Comparison of ENCODE assay signal across 9 mouse cellular contexts in the genomic region with DNA sequence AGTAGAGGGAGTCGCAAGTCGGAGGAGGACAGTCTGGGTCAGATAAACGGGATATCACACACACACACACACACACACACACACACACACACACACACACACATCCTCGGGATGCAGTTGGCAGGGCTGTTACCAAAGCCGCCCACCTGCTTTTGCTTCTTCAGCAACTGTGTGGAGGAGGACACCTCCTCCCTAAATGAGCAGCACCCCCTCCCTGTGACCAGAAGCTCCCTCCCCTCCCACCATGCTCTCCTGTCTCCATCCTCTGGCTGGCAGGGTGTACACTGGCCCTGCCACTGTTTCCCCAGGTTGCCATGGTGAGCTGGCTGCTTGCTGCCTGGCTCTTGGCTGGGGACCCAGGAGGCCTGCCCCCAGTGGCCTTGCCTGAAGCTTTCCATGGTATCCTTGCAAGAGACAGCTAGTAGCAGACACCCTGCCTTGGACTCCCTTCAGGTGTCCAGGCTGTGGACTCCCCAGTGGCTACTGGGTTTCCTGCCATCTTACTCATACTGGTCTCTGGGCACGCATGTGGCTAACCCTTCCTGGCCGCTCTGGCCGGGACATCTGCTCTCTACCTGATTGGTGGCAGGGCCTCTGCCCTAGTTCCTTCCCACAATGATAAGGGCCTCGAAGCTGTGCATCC. TPM values are rescaled to one million over a fixed set of nuclear protein-coding genes. Genes with fewer than 3 reads are reported as not detected.
DNase-seq lines count a peak whose midpoint lies in the region; ATAC-seq and TF ChIP-seq lines count a peak whose summit lies in the region.
"Had no signal": no experiment of that assay in that cellular context is flagged by ENCODE, and none has a peak within 500 bp of the region (broad histone marks: within the 10 kb centered on the region; RNA-seq: fewer than 3 reads in every experiment).

No protein-coding gene starts in this region.

- peak overlapping the region; percentile 35; the same call in 1 of the 2 replicates for H3K27ac ChIP-seq in forebrain, postnatal 0 days (ENCODE audit: low read depth, low read length)
- H3K27ac ChIP-seq in hindbrain, embryonic 10.5 days, result peak overlapping the region; percentile 93
- peak overlapping the region; percentile 57 for H3K27ac ChIP-seq in midbrain, embryonic 13.5 days
- H3K27ac ChIP-seq in stomach, embryonic 15.5 days, result peak overlapping the region; percentile 49

- H3K9me3 ChIP-seq in forebrain, postnatal 0 days (ENCODE audit: low read length), result no peaks in the 10 kb centered on the region
- H3K9me3 ChIP-seq in hindbrain, embryonic 10.5 days, result no peaks in the 10 kb centered on the region
- H3K9me3 ChIP-seq in midbrain, embryonic 13.5 days, result no peaks in the 10 kb centered on the region
- H3K9me3 ChIP-seq in stomach, embryonic 15.5 days, result no peaks in the 10 kb centered on the region

- intact Hi-C loops in left cerebral cortex, postnatal 14 days (cut with DNase I), result no loop called here

- 30% methylated on average over 7 of the region's 9 CpGs for WGBS in forebrain, postnatal 0 days
- 29% methylated on average over 9 of the region's 9 CpGs for WGBS in hindbrain, embryonic 10.5 days
- WGBS in midbrain, embryonic 13.5 days, result 34% methylated on average over 9 of the region's 9 CpGs
- WGBS in stomach, embryonic 15.5 days, result 35% methylated on average over 9 of the region's 9 CpGs

- H3K9ac ChIP-seq in forebrain, postnatal 0 days, result no peak overlapping the region
- peak overlapping the region; percentile 43 for H3K9ac ChIP-seq in midbrain, embryonic 13.5 days (replicated peaks)
- H3K9ac ChIP-seq in stomach, embryonic 15.5 days, result no peak overlapping the region

- H3K4me3 ChIP-seq in forebrain, postnatal 0 days (ENCODE audit: low read depth, low read length), result no peak overlapping the region
- peak overlapping the region; percentile 83 for H3K4me3 ChIP-seq in hindbrain, embryonic 10.5 days
- H3K4me3 ChIP-seq in midbrain, embryonic 13.5 days (replicated peaks), result no peak overlapping the region
- no peak overlapping the region for H3K4me3 ChIP-seq in stomach, embryonic 15.5 days (replicated peaks)

- H3K4me1 ChIP-seq in forebrain, postnatal 0 days (ENCODE audit: insufficient read depth), result peaks cover 69% of the 10 kb centered on the region
- H3K4me1 ChIP-seq in hindbrain, embryonic 10.5 days (replicated peaks), result peaks cover 100% of the 10 kb centered on the region
- peaks cover 100% of the 10 kb centered on the region for H3K4me1 ChIP-seq in midbrain, embryonic 13.5 days (replicated peaks)
- H3K4me1 ChIP-seq in stomach, embryonic 15.5 days, result peaks cover 99% of the 10 kb centered on the region

- H3K27me3 ChIP-seq in forebrain, postnatal 0 days (ENCODE audit: insufficient read depth, low read length), result no peaks in the 10 kb centered on the region
- peaks cover 22% of the 10 kb centered on the region for H3K27me3 ChIP-seq in hindbrain, embryonic 10.5 days (ENCODE audit: insufficient read depth, poor library complexity, severe bottlenecking)
- peaks cover 13% of the 10 kb centered on the region for H3K27me3 ChIP-seq in midbrain, embryonic 13.5 days
- H3K27me3 ChIP-seq in stomach, embryonic 15.5 days (replicated peaks), result no peaks in the 10 kb centered on the region

- peak; percentile 85 to 93 for DNase-seq in adrenal gland, adult (ENCODE audit: inconsistent age in 2 of 2, low spot score in 1 of 2)
- no peak for DNase-seq in adrenal gland, postnatal 4 days (ENCODE audit: low spot score in 2 of 2)
- peak; percentile 74 for DNase-seq in cerebellum, adult 11 months
- peak; percentile 79 for DNase-seq in forebrain, postnatal 0 days
- DNase-seq in hindbrain, embryonic 10.5 days (ENCODE audit: low spot score), result peak; percentile 79
- DNase-seq in left cerebral cortex, postnatal 14 days (ENCODE audit: low spot score in 2 of 2), result peak; percentile 69 to 86

- no peaks in the 10 kb centered on the region; the same call in 1 of the 2 replicates for H3K36me3 ChIP-seq in forebrain, postnatal 0 days (ENCODE audit: insufficient read depth)
- peaks cover 36% of the 10 kb centered on the region for H3K36me3 ChIP-seq in hindbrain, embryonic 10.5 days
- H3K36me3 ChIP-seq in midbrain, embryonic 13.5 days, result no peaks in the 10 kb centered on the region
- peaks cover 30% of the 10 kb centered on the region for H3K36me3 ChIP-seq in stomach, embryonic 15.5 days

- TF ChIP-seq CTCF in forebrain, postnatal 0 days (IDR thresholded peaks at IDR 0.05; ENCODE audit: low read depth), result peak; percentile 55

- peak overlapping the region; percentile 15; the same call in 1 of the 2 replicates for H3K4me2 ChIP-seq in forebrain, postnatal 0 days (ENCODE audit: low read depth)
- 0 out of 2 replicates have a peak overlapping the region, but pooled peaks have one; percentile 25 for H3K4me2 ChIP-seq in midbrain, embryonic 13.5 days (replicated peaks)
- H3K4me2 ChIP-seq in stomach, embryonic 15.5 days, result peak overlapping the region; percentile 99

- peak; percentile 47 for ATAC-seq in forebrain, postnatal 0 days
- peak; percentile 31; the same call in 1 of the 2 replicates for ATAC-seq in midbrain, embryonic 13.5 days
- ATAC-seq in stomach, embryonic 15.5 days (ENCODE audit: insufficient read depth, low FRiP score, low read depth), result no peak

RNA-seq across cellular contexts. Expression of a gene that starts 16.2 kb away (rescaled TPM):
- 1 to 10 TPM in 1 of 2 experiments, under 1 TPM in 1; 0.50 to 1.0 TPM for total RNA-seq in adrenal gland, postnatal 4 days (2021)
- total RNA-seq in forebrain, postnatal 0 days (2014; rRNA removed), result 1.2 and 1.4 TPM in 2 replicates
- 2.0 and 2.7 TPM in 2 replicates for polyA plus RNA-seq in forebrain, postnatal 0 days (2015; fragmentation: Nextera tagmentation; extraction: Ambion mirVana)
- 0.44 TPM in 1 of 2 replicates, not detected in the other for polyA plus RNA-seq in hindbrain, embryonic 10.5 days (2016; fragmentation: Nextera tagmentation; extraction: Ambion mirVana)
- 1 to 10 TPM; 2.8 to 3.1 TPM for total RNA-seq in left cerebral cortex, postnatal 14 days (2021)
- 0.58 and 0.99 TPM in 2 replicates for polyA plus RNA-seq in midbrain, embryonic 13.5 days (2015; fragmentation: Nextera tagmentation; extraction: Ambion mirVana)
- 0.42 and 0.43 TPM in 2 replicates for polyA plus RNA-seq in stomach, embryonic 15.5 days (2015; fragmentation: Nextera tagmentation; extraction: Ambion mirVana)
- polyA plus RNA-seq: C2C12 had no signal

RNA-seq across cellular contexts. Expression of a gene that starts 39.0 kb away (rescaled TPM):
- 10 to 100 TPM; 46.4 to 50.6 TPM for total RNA-seq in adrenal gland, postnatal 4 days (2021)
- 11.6 and 15.2 TPM in 2 replicates for total RNA-seq in forebrain, postnatal 0 days (2014; rRNA removed)
- 9.5 and 10.7 TPM in 2 replicates for polyA plus RNA-seq in forebrain, postnatal 0 days (2015; fragmentation: Nextera tagmentation; extraction: Ambion mirVana)
- 28.4 and 53.7 TPM in 2 replicates for polyA plus RNA-seq in hindbrain, embryonic 10.5 days (2016; fragmentation: Nextera tagmentation; extraction: Ambion mirVana)
- 10 to 100 TPM; 14.6 to 15.1 TPM for total RNA-seq in left cerebral cortex, postnatal 14 days (2021)
- polyA plus RNA-seq in midbrain, embryonic 13.5 days (2015; fragmentation: Nextera tagmentation; extraction: Ambion mirVana), result 7.5 and 9.1 TPM in 2 replicates
- polyA plus RNA-seq in stomach, embryonic 15.5 days (2015; fragmentation: Nextera tagmentation; extraction: Ambion mirVana), result 34.0 and 41.0 TPM in 2 replicates

RNA-seq across cellular contexts. Expression of a gene that starts 57.4 kb away (rescaled TPM):
- 100 to 1,000 TPM in 1 of 2 experiments, 10 to 100 TPM in 1; 97.3 to 114 TPM for total RNA-seq in adrenal gland, postnatal 4 days (2021)
- 30.2 and 40.7 TPM in 2 replicates for total RNA-seq in forebrain, postnatal 0 days (2014; rRNA removed)
- 18.1 and 19.7 TPM in 2 replicates for polyA plus RNA-seq in forebrain, postnatal 0 days (2015; fragmentation: Nextera tagmentation; extraction: Ambion mirVana)
- 225 and 320 TPM in 2 replicates for polyA plus RNA-seq in hindbrain, embryonic 10.5 days (2016; fragmentation: Nextera tagmentation; extraction: Ambion mirVana)
- total RNA-seq in left cerebral cortex, postnatal 14 days (2021), result 1 to 10 TPM; 4.1 to 4.9 TPM
- polyA plus RNA-seq in midbrain, embryonic 13.5 days (2015; fragmentation: Nextera tagmentation; extraction: Ambion mirVana), result 118 and 125 TPM in 2 replicates
- polyA plus RNA-seq in stomach, embryonic 15.5 days (2015; fragmentation: Nextera tagmentation; extraction: Ambion mirVana), result 211 and 217 TPM in 2 replicates

RNA-seq across cellular contexts. Expression of a gene that starts 59.0 kb away (rescaled TPM):
- total RNA-seq in adrenal gland, postnatal 4 days (2021), result 1 to 10 TPM; 7.5 to 9.1 TPM
- 2.2 and 2.3 TPM in 2 replicates for total RNA-seq in forebrain, postnatal 0 days (2014; rRNA removed)
- 1.3 and 1.7 TPM in 2 replicates for polyA plus RNA-seq in forebrain, postnatal 0 days (2015; fragmentation: Nextera tagmentation; extraction: Ambion mirVana)
- polyA plus RNA-seq in hindbrain, embryonic 10.5 days (2016; fragmentation: Nextera tagmentation; extraction: Ambion mirVana), result 45.3 and 63.7 TPM in 2 replicates
- under 1 TPM; 0.47 to 0.57 TPM for total RNA-seq in left cerebral cortex, postnatal 14 days (2021)
- polyA plus RNA-seq in midbrain, embryonic 13.5 days (2015; fragmentation: Nextera tagmentation; extraction: Ambion mirVana), result 10.6 and 11.3 TPM in 2 replicates
- 28.8 and 30.3 TPM in 2 replicates for polyA plus RNA-seq in stomach, embryonic 15.5 days (2015; fragmentation: Nextera tagmentation; extraction: Ambion mirVana)

Comparison
In these comparisons a context has a peak if more than half of its experiments do, and no peak if none do; other contexts are left out.
1. DNase-seq: peak in adrenal gland, adult (2 of 2), cerebellum, adult 11 months (single experiment), forebrain, postnatal 0 days (single experiment), hindbrain, embryonic 10.5 days (single experiment) and left cerebral cortex, postnatal 14 days (2 of 2); none in adrenal gland, postnatal 4 days (0 of 2).
2. H3K27ac ChIP-seq: peak in every context shown above with its lines; median percentile 93 in hindbrain, embryonic 10.5 days; 57 in midbrain, embryonic 13.5 days; 49 in stomach, embryonic 15.5 days; 35 in forebrain, postnatal 0 days.
3. H3K4me2 ChIP-seq: peak in every context shown above with its lines; median percentile 99 in stomach, embryonic 15.5 days; 25 in midbrain, embryonic 13.5 days; 15 in forebrain, postnatal 0 days.